Mouse (Mus musculus) C2C12 (cell line): ENCODE data around the gene BC049762.

Source experiments
- CEBPB ChIP-seq: IDR thresholded peaks from one replicate; pipeline ENCODE4 v1.6.1; 2011; ENCODE audit warnings: low read depth, mild to moderate bottlenecking, control low read depth, moderate library complexity
- CTCF ChIP-seq: IDR thresholded peaks from one replicate; pipeline ENCODE4 v1.5.1; 2011; ENCODE audit not compliant: control insufficient read depth, insufficient read depth, insufficient read length
- MYOD1 ChIP-seq: IDR thresholded peaks from one replicate; pipeline ENCODE4 v1.6.1; 2011; ENCODE audit warnings: low read depth; ENCODE audit not compliant: control insufficient read depth, insufficient read length
- MYOG ChIP-seq: IDR thresholded peaks from one replicate; pipeline ENCODE4 v1.6.1; 2011; ENCODE audit not compliant: control insufficient read depth, insufficient read length; ENCODE audit errors: extremely low read depth

GRCm38 (mm10) chr11:51303981-51304553 lies 41.2 kb upstream of the BC049762 start:
- TF ChIP-seq CTCF (no peak), CEBPB (no peak), MYOG (no peak), MYOD1 (no peak)
